Mouse (Mus musculus) heart, adult 2 months (tissue): Measurements from ENCODE around the gene Smarcd3.

ENCODE experiments used
- CTCF ChIP-seq: fragments of 200-600 bp; IDR thresholded peaks from 2 replicates; pipeline ENCODE4 v1.8.1; 2022; ENCODE audit warnings: antibody characterized with exemption, mild to moderate bottlenecking, moderate library complexity
- EP300 ChIP-seq: fragments of 200-500 bp; IDR thresholded peaks from 2 replicates; pipeline ENCODE4 v1.6.1; 2011; ENCODE audit warnings: low read depth, low read length, control low read depth; ENCODE audit not compliant: insufficient read depth
- POLR2A ChIP-seq: fragments of 200-500 bp; IDR thresholded peaks from 2 replicates; pipeline ENCODE4 v1.6.1; 2011; ENCODE audit warnings: mild to moderate bottlenecking, low read depth, low read length, control low read depth; ENCODE audit not compliant: insufficient read depth

DNA sequence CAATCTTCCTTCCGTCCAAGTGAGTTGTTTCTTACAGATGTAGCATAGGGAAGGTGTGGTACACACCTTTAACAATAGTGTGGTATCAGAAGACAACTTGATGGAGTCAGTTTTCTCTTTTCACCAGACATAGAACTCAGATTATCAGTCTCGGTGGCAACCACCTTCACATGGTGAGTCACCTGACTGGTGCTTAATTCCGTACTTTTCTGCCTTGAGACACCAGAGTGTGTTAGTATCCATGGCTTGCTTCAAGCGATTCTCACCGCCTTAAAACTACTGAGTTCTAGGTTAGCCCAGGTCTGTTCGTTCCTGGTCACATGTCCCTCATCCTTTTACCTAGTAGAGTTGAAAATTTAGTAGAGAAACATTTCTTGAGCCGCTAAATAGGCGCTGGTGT, 38.1 kb downstream of the Smarcd3 start:
- TF ChIP-seq CTCF, result no peak
- no peak for TF ChIP-seq POLR2A
- no peak for TF ChIP-seq EP300
